Mouse (Mus musculus) intestine, embryonic 14.5 days (tissue): ENCODE results near the gene Endov. TPM values are rescaled to one million over a fixed set of nuclear protein-coding genes. Genes with fewer than 3 reads are reported as not detected.

Experiments used
- ATAC-seq: fragments of 200-750 bp; cut with Nextera tagmentation; replicated peaks from 2 replicates; pipeline ENCODE4 v1.8.0; 2017; ENCODE audit warnings: low read depth, moderate number of reproducible peaks, moderate TSS enrichment, moderate library complexity; ENCODE audit not compliant: low FRiP score, low TSS enrichment
- DNase-seq: peaks from one replicate; pipeline ENCODE4 v3.0.0-alpha.2; 2018; ENCODE audit warnings: low spot score
- H3K27ac ChIP-seq: fragments of 300-500 bp; sonication (generic); 2 replicates; pipeline ENCODE4 v1.5.1; 2014; ENCODE audit warnings: low read depth, mild to moderate bottlenecking, control low read depth
- H3K27me3 ChIP-seq: fragments of 300-500 bp; sonication (generic); replicated peaks from 2 replicates; pipeline ENCODE4 v1.6.1; 2014; ENCODE audit warnings: low read length, control low read depth; ENCODE audit not compliant: control insufficient read depth, insufficient read depth
- H3K36me3 ChIP-seq: fragments of 300-500 bp; sonication (generic); 2 replicates; pipeline ENCODE4 v1.6.1; 2014; ENCODE audit warnings: low read length, control low read depth; ENCODE audit not compliant: control insufficient read depth, insufficient read depth
- H3K4me1 ChIP-seq: fragments of 300-500 bp; sonication (generic); replicated peaks from 2 replicates; pipeline ENCODE4 v1.6.1; 2014; ENCODE audit warnings: low read length, control low read depth, mixed read lengths; ENCODE audit not compliant: control insufficient read depth, insufficient read depth
- H3K4me2 ChIP-seq: fragments of 300-500 bp; sonication (generic); 2 replicates; pipeline ENCODE4 v1.6.1; 2014; ENCODE audit warnings: low read length
- H3K4me3 ChIP-seq: fragments of 300-500 bp; sonication (generic); 2 replicates; pipeline ENCODE4 v1.5.1; 2014; ENCODE audit warnings: low read depth, low read length, control low read depth, mixed read lengths
- H3K9ac ChIP-seq: fragments of 300-500 bp; sonication (generic); 2 replicates; pipeline ENCODE4 v1.6.1; 2014; ENCODE audit warnings: mild to moderate bottlenecking, low read length
- H3K9me3 ChIP-seq: fragments of 300-500 bp; sonication (generic); 2 replicates; pipeline ENCODE4 v1.6.1; 2016; ENCODE audit warnings: low read length, control low read depth; ENCODE audit not compliant: control insufficient read depth
- WGBS: fragments of 180-500 bp; shearing (Covaris S2); extraction: QIAGEN DNeasy Blood & Tissue Kit; methylation state at CpG from one replicate; pipeline ENCODE4 v1.1.7; 2014; 5-methylcytosine and 5-hydroxymethylcytosine counted together
- polyA plus RNA-seq: library from polyadenylated mRNA; unstranded; fragments of >200 nt; fragmentation: Nextera tagmentation; extraction: Ambion mirVana; gene quantifications from 2 replicates; pipeline ENCODE4 v1.2.1, GENCODE M21; 2014

Endov gene
- polyA plus RNA-seq, 1 experiment from 2014 or later, result 15.3 TPM

- H3K36me3 ChIP-seq, result no peaks in the 10 kb centered on the region
- H3K4me3 ChIP-seq, result no peak overlapping the region
- DNase-seq (no peak), ATAC-seq (no peak)
- WGBS, result 53% methylated on average over 16 of the region's 16 CpGs
- H3K27me3 ChIP-seq, result peaks cover 20% of the 10 kb centered on the region
- peak overlapping the region; percentile 39; the same call in 1 of the 2 replicates for H3K4me2 ChIP-seq
- H3K27ac ChIP-seq, result no peak overlapping the region
- H3K9me3 ChIP-seq, result no peaks in the 10 kb centered on the region
- H3K9ac ChIP-seq, result no peak overlapping the region
- H3K4me1 ChIP-seq, result peaks cover 5% of the 10 kb centered on the region; the same call in 1 of the 2 replicates
These were observed 23.1 kb downstream of the Endov start for GRCm38 (mm10) chr11:119514108-119514860.

DNA sequence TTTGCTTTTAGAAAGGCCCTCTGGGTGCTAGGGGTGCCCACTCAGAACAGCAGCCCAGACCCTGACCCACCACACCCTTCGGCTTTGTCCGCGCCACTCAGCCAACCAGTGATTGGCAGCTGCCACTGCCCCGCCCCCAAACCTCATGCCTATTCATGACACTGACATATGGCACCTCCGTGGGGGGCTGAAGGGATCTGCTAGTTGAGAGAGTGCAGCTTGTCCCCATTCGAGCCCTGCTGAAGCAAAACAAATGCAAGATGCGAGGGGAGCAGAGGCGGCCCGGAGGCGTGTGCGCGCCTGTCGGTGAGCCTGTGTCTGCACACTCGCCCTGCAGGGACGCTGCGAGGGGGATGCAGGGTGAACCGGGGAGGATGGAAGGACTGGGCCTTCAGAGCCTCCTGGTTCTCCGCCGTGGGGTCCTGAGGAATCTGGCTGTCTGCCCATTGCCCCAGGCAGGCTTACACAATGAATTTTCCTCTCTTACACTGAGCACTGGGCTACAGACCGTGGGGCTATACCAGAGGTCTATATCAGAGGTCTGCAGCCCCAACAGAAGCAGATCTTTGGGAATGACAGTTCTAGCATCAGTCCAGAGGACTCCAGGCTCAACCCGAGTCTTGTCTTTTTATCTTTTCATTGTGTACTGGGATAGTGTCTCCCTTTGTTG, 24.0 kb downstream of the Endov start:
- Histone ChIP-seq H3K27me3 (peaks cover 20% of the 10 kb centered on the region), H3K9me3 (no peaks in the 10 kb centered on the region), H3K4me2 (peak overlapping the region; percentile 39), H3K27ac (no peak overlapping the region), H3K4me3 (peak overlapping the region; percentile 13; the same call in 1 of the 2 replicates), H3K4me1 (peaks cover 5% of the 10 kb centered on the region; the same call in 1 of the 2 replicates), H3K9ac (no peak overlapping the region), H3K36me3 (no peaks in the 10 kb centered on the region)
- DNase-seq (peak; percentile 63), ATAC-seq (no peak)
- 5% methylated on average over 21 of the region's 21 CpGs for WGBS

DNA sequence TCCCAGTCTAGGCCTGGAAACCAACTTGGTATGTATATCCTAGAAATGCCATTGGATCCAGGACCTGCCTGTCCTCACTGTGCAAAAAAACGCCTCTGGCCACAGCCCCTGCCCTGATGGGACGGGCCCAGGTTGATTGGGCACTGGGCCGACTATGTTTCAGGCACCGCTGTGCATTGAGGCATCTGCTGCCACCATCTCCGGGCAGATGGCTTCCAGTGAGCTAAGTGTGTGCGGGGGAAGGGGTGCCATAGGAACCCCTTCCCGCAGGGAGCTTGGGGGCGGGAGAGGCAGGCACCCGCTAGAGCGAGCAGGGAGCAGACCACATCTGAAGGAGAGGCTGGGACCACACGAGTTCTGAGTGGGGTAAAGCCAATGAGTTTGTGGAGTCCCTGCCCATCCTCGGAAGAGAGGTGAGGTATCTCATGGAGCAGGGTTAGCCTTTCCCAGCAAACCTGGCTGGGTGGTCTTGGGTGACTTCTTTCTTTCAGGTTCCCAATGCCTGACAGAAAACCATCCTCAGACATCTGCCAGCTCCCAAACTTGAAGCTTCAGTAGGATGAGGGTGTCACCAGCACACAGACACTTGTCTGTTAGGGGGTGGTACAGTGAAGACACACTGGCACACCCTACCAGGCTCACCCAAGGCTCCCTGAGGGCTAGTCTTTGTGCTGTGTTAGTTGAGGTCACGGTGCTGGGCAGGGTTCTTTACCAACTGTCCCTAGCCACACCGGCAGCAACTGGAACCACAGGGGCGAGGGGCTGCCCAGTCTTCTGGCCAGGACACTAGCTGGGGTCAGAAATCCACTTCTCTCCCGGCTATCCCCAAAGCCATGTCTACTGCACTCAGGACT, 24.9 kb downstream of the Endov start:
- Histone ChIP-seq H3K4me1 (peaks cover 5% of the 10 kb centered on the region; the same call in 1 of the 2 replicates), H3K36me3 (no peaks in the 10 kb centered on the region), H3K27me3 (peaks cover 20% of the 10 kb centered on the region), H3K9ac (no peak overlapping the region), H3K4me2 (no peak overlapping the region), H3K4me3 (no peak overlapping the region), H3K27ac (no peak overlapping the region), H3K9me3 (no peaks in the 10 kb centered on the region)
- 80% methylated on average over 16 of the region's 16 CpGs for WGBS
- ATAC-seq (no peak), DNase-seq (no peak)

- no peak overlapping the region for H3K4me3 ChIP-seq
- ATAC-seq, result no peak
- no peaks in the 10 kb centered on the region for H3K36me3 ChIP-seq
- WGBS, result 63% methylated on average over 12 of the region's 12 CpGs
- no peak for DNase-seq
- no peak overlapping the region for H3K4me2 ChIP-seq
- H3K4me1 ChIP-seq, result peaks cover 5% of the 10 kb centered on the region; the same call in 1 of the 2 replicates
- H3K27me3 ChIP-seq, result peaks cover 20% of the 10 kb centered on the region
- no peak overlapping the region for H3K9ac ChIP-seq
- H3K9me3 ChIP-seq, result no peaks in the 10 kb centered on the region
- H3K27ac ChIP-seq, result no peak overlapping the region
These were observed 25.7 kb downstream of the Endov start for GRCm38 (mm10) chr11:119516677-119517361.

GRCm38 (mm10) chr11:119519387-119519786, 28.2 kb downstream of the Endov start:
- H3K4me1 ChIP-seq, result peaks cover 5% of the 10 kb centered on the region; the same call in 1 of the 2 replicates
- DNase-seq, result no peak
- no peak overlapping the region for H3K4me3 ChIP-seq
- no peak for ATAC-seq
- H3K27me3 ChIP-seq, result peaks cover 15% of the 10 kb centered on the region
- H3K36me3 ChIP-seq, result no peaks in the 10 kb centered on the region
- no peak overlapping the region for H3K9ac ChIP-seq
- no peak overlapping the region for H3K4me2 ChIP-seq
- H3K27ac ChIP-seq, result no peak overlapping the region
- WGBS, result 94% methylated on average over 1 of the region's 1 CpGs
- H3K9me3 ChIP-seq, result no peaks in the 10 kb centered on the region

- no peak overlapping the region for H3K4me2 ChIP-seq
- H3K9ac ChIP-seq, result no peak overlapping the region
- WGBS, result 44% methylated on average over 5 of the region's 5 CpGs
- H3K4me3 ChIP-seq, result no peak overlapping the region
- DNase-seq (no peak), ATAC-seq (no peak)
- H3K4me1 ChIP-seq, result peaks cover under 1% of the 10 kb centered on the region; the same call in 1 of the 2 replicates
- H3K27me3 ChIP-seq, result peaks cover 7% of the 10 kb centered on the region; the same call in 1 of the 2 replicates
- H3K27ac ChIP-seq, result no peak overlapping the region
- H3K36me3 ChIP-seq, result no peaks in the 10 kb centered on the region
- no peaks in the 10 kb centered on the region for H3K9me3 ChIP-seq
These were observed 29.0 kb downstream of the Endov start for GRCm38 (mm10) chr11:119520005-119520712.

GRCm38 (mm10) chr11:119520713-119521063, 29.5 kb downstream of the Endov start:
- ATAC-seq (no peak), DNase-seq (no peak)
- Histone ChIP-seq H3K4me1 (no peaks in the 10 kb centered on the region), H3K27ac (no peak overlapping the region), H3K36me3 (no peaks in the 10 kb centered on the region), H3K9ac (no peak overlapping the region), H3K4me3 (no peak overlapping the region), H3K9me3 (no peaks in the 10 kb centered on the region), H3K4me2 (no peak overlapping the region), H3K27me3 (peaks cover 2% of the 10 kb centered on the region; the same call in 1 of the 2 replicates)
